Mouse (Mus musculus) inflammation-experienced regulatory T-cells, adult 6 months (primary cell): ENCODE results near the gene Gm29776. TPM values are rescaled to one million over a fixed set of nuclear protein-coding genes. Genes with fewer than 3 reads are reported as not detected.
A peak's percentile ranks its signal among the peaks of the same experiment; 100 is the strongest.

Source experiments
- ATAC-seq: one replicate; pipeline ENCODE4 v1.8.0; 2017
- polyA plus RNA-seq, 3 experiments: library from polyadenylated mRNA; unstranded; fragments of 100-300 nt; shearing (Covaris generic); gene quantifications; one replicate each; pipeline ENCODE4 v1.2.1; 2017

The Gm29776 gene
- polyA plus RNA-seq, 3 experiments from 2014 or later: 0.28 to 0.40 TPM; not detected in 1

DNA sequence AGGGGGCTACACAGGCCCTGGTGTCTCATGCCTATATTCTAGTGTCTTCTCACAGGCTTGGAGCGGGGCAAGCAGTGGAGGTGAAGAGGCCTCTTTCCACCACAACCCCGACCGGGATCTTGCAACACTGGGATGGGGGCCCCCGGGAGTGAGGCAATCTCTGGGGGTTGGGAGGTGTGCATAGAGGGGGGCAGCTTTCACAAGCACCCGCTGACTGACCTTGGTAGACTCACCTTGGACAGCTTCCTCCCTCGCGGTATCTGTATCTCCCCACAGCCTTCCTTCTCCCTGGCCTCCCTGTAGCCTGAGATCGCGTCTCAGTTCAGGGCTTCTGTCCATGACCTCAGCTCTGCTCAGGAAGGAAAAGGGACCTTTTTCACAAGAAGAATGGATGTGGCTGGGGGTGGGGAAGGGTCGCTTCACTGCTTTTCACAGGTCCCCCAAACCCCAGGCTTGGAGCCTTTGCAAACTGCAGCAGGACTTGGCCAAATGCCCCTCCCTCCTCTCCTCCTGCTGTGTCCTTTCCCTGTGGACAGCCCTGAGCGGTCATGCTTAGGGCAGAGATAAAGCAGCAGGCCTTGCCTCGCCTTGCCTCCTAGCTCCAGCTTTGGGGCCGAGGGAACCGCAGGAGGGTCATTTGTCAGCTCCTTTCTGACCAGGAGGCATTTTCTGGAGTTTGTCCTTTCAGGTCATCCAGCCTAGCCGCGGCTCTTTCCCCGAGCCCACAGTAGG is 8.1 kb upstream of the Gm29776 start:
- no peak for ATAC-seq

- no peak for ATAC-seq
Measured at GRCm38 (mm10) chr14:54705844-54706243, 7.2 kb upstream of the Gm29776 start.

DNA sequence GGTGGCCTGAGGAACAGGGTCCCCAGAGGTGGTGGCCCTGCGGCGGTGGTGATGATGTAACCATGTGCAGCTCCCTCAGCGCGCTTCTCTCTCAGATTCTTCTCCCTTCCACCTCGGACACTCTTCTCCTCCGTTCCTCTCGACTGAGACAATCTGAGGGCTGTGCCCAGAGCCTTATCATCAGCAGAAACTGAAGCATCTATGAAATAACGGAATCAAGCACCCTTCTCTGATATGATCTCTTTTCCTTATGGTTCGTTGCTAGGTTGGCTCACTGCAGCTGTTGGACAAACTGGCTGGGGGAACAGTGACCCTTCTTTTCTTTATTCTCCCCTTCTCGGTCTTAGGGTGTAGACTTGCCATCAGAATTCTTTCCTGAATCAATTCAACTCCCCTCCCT is 4.6 kb upstream of the Gm29776 start:
- no peak for ATAC-seq

GRCm38 (mm10) chr14:54701298-54701697 is 2.7 kb upstream of the Gm29776 start:
- ATAC-seq: peak; percentile 58

- no peak for ATAC-seq
Measured at GRCm38 (mm10) chr14:54699586-54699985, 953 bp upstream of the Gm29776 start.

DNA sequence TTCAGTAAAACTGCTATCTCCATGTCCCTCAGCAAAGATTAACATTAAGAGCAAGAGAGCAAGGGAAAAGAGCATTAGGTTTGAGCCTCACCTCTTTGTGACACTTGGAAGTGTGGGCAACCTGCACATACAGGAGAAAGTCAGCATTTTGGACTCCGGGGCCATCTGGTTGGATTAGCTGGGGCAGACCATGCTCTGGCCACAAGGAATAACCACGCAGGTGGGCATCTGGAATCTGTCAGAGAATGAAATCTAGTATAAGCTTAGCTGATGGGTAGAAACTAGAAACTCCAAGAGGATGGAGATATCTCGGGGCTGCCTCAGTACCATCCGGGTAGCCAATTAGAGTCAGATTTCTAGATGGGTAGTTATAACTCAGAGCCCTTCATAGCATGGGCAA is 1.9 kb downstream of the Gm29776 start:
- ATAC-seq: no peak

GRCm38 (mm10) chr14:54695042-54695441 is 3.6 kb downstream of the Gm29776 start:
- no peak for ATAC-seq

DNA sequence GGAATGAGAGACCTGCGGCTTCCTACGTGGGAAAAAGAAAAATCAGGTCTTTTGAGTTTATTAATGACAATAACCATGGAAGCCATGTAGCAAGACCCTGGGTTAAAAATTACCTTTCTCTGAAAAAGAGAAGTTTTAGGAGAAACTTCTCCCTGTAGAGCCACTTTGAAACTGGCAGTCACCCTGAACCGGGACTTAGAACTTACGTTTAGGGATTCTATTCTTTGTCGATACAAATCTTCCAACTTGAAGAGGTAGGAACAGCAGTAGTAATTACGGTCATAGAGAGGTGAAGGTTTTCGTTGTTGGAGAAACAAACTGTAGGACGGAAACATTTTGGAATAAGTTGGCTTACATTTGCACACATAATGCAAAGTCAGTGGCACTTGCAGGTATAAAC is 11.4 kb downstream of the Gm29776 start:
- ATAC-seq: no peak

DNA sequence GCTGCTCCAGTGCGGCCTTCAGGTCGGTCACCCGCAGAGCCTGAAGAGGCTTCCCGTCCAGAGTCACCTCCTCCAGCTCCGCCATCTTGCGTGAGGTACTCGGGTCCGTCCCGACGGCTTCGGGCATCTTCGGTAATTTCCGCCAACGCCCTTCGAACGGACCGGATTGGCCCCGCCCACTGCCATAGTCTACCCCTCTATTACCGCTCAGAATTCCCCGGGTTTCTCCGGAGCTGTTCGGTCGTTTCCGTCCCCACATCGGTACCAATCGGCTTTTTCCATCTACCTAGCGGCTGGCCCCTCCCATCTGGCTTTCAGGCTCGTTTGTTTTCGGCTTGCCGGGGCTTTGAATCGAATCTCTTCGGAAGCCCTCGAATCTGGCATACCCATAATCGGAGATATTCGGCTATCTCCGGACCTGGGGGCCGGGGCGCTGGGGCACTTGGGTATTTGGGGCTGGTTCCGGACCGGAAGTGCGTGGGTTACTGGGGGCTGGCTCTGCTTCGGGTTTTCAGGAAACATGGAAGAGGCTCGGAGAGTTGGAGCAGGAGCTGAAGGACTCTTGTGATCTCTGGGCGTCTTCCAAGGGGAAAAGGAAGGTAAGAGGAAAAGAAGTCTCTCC is 12.0 kb downstream of the Gm29776 start, which contains the start of gene Acin1:
Acin1 (minus strand) TSS at position 410 of the 622 bp plus-strand sequence.
- ATAC-seq: peak; percentile 93

GRCm38 (mm10) chr14:54686063-54686521 is 12.5 kb downstream of the Gm29776 start, which contains the start of gene 1700123O20Rik:
Gene 1700123O20Rik (plus strand): TSS chr14:54686216.
- peak; percentile 39 for ATAC-seq

DNA sequence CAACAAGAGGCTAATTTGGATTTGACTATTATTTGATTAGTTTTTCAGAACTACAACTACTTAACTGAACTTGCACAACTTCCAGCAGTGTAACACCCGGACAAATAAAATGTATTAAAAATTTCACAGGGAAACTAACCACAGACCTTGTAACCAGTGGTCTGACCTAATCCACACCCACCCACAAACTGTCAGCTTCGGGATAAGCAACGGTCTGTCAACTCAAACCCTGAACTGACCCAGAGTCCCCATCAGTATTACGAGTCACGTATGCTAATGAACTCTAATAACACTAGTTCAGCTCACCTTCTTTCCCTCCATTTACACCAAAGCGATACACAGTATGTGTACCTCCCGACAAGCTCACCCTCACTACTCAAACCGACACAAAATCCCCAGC is 13.2 kb downstream of the Gm29776 start:
- ATAC-seq: no peak

GRCm38 (mm10) chr14:54682396-54682795 is 16.2 kb downstream of the Gm29776 start:
- ATAC-seq: no peak

- no peak for ATAC-seq
Measured at GRCm38 (mm10) chr14:54678657-54679304, 19.9 kb downstream of the Gm29776 start.

DNA sequence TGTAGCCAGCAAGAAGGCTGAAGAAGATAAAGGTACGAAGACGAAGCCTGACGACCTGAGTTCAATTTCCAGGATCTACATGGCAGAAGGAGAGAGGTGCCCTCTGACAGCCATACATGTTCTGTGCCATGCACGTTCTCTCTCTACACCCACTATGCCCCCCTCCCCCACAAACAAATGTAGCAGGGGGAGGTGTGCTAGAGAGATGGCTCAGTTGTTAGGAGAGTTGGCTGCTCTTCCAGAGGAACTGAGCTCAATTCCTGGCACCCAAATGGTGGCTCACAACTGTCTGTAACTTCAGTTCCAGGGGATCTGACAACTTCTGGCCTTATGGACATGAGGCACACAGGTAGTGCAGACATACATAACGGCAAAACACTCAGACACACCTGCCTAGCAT is 22.3 kb downstream of the Gm29776 start:
- no peak for ATAC-seq

DNA sequence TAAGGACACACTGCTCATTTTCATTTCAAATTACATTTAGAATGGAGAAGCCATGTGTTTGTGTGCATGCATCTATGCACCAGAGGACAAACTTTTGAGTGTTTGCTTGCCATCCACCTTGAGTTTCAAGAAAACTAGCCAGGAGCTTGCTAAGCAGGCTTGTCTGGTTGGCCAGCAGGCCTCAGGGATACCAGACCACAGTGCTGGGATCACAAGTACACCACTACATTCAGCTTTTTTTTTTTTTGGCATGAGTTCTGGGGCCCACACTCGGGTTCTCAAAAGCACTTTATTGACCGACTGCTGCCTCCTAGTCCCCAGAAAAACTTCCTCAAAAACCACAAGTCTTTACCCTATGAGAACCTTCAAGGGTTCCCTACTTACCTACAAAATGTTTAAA is 24.3 kb downstream of the Gm29776 start:
- ATAC-seq: no peak

GRCm38 (mm10) chr14:54669381-54669780 is 29.3 kb downstream of the Gm29776 start:
- peak; percentile 64 for ATAC-seq

DNA sequence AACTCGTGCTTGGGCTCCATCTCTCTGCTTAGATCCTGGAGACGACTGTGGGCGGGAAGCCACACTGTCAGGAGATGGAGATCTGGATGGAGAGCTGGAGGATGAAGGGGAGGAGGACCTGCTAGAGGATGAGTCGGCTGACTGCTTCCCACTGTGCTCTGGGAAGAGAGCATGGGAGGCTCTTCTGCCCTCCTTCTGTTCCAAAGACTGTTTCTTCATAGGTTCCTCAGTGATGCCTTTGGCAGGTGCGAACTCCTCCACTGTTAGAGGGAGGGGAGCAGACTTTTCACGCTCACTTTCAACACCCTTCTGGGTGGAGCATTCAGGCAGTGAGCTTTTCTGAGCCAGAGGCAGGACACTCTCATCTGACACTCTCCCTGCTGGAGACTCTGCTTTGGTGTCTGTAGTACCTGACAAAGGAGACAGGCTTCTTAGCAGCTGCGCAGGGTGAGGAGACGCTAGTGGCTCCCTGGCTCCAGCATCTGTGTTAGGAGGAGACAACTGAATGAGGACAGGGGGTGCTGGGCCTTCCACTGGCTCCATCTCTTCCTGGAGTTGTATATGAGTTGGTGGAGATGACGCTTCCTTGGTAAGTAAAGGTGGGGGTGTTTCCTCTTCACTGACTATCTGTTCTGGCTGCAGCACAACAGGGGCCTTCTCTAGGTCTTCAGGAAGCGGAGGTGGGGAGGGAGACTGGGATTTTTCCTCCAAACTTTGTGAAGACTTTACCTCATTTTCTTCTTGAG is 34.0 kb downstream of the Gm29776 start:
- ATAC-seq: no peak

GRCm38 (mm10) chr14:54660009-54660408 is 38.6 kb downstream of the Gm29776 start:
- no peak for ATAC-seq

GRCm38 (mm10) chr14:54653496-54653895 is 45.1 kb downstream of the Gm29776 start:
- ATAC-seq: peak; percentile 91

GRCm38 (mm10) chr14:54652787-54653186 is 45.8 kb downstream of the Gm29776 start:
- no peak for ATAC-seq

GRCm38 (mm10) chr14:54651556-54651955 is 47.1 kb downstream of the Gm29776 start:
- ATAC-seq: no peak

DNA sequence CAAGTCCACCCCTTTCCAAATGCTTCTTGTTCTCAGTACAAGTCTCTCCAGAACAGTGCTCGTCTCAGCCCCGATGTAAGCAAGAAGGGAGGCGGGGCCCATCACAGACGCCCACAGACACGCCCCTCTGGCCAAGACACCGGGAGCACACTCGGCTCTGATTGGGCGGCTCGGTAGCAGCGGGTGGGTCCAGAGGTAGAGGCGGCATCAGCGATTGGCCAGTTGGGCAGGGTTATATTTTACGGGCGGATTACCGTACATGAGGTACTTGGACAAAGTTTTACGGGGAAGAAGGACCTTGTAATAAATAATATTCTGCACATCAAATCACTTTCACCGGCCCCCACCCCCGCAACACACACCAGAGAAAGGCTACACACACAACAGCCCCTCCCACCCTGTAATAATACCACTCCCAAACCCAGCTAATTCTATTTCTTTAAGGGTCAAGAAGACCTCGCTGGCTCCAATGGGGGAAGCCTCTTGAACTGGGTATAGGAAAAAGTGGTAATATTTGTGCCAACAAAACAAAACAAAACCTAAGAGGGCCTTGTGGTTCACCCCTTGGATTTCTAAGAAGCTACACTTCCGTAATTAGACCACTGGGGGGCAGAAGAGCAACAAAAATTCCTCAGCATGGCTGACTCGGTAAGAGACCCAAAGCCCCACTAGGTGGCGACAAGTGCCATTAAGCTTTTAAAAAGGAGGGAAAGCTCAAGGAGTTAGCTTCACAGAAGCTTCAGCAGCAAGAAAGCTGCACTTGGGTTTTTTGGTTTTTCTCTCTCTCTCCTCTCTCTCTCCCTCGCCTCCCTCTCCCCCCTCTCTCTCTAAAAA is 47.8 kb downstream of the Gm29776 start:
- ATAC-seq: peak; percentile 75
